28 mouse cellular contexts compared by ENCODE assay signal in the genomic region with DNA sequence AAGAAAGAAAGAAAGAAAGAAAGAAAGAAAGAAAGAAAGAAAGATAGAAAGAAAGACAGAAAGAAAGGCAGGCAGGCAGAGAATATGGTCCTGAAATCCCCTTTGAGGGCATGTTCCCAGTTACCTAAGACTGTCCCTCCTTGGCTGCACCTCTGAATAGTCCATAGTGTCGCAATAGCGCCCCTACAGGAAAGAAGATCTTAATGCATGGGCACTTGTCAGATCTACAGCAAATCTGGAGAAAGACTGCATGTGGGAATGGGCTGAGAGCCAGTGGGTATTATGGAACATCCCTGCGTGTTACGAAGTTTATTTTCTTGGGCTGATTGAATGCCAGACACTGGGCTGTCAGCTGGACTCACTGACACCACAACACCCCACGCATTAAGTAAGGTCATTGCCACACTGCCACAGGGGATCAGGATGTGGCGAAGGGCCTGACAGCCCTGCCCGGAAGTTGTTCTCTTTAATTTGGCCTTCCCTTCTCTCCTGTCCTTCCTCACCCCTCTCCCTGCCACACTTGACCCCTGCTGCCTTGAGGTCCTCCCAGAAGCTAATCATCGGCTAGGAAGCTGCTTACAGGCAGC. TPM values are rescaled to one million over a fixed set of nuclear protein-coding genes. Genes with fewer than 3 reads are reported as not detected.
"Had no signal": no experiment of that assay in that cellular context is flagged by ENCODE, and none has a peak within 500 bp of the region (broad histone marks: within the 10 kb centered on the region; RNA-seq: fewer than 3 reads in every experiment).

No protein-coding gene starts in this region.

RNA-seq across cellular contexts. Expression of a gene that starts 32.9 kb away (rescaled TPM):
- total RNA-seq: hindbrain, postnatal 0 days; liver, adult 2 months had no signal
- polyA plus RNA-seq: frontal cortex, adult 2 months; heart, embryonic 11.5 days; heart, embryonic 13.5 days; heart, embryonic 15.5 days; hindbrain, embryonic 11.5 days; hindbrain, embryonic 13.5 days; hindbrain, embryonic 15.5 days; hindbrain, postnatal 0 days; intestine, embryonic 14.5 days; intestine, embryonic 16.5 days; kidney, embryonic 15.5 days; limb, embryonic 11.5 days had no signal

RNA-seq across cellular contexts. Expression of a gene that starts 42.1 kb away (rescaled TPM):
- total RNA-seq: gastrocnemius, adult 2 months; gastrocnemius, postnatal 25 days; heart, adult 2 months; heart, postnatal 25 days; heart, postnatal 4 days; hindbrain, postnatal 0 days; layer of hippocampus, adult 18-20 months; layer of hippocampus, adult 8-10 months; layer of hippocampus, postnatal 14 days; layer of hippocampus, postnatal 36 days; left cerebral cortex, adult 18-20 months; left cerebral cortex, adult 8-10 months; left cerebral cortex, postnatal 25 days; left cerebral cortex, postnatal 4 days; liver, adult 2 months had no signal
- polyA plus RNA-seq: frontal cortex, adult 2 months; heart, embryonic 11.5 days; heart, embryonic 13.5 days; heart, embryonic 15.5 days; hindbrain, embryonic 11.5 days; hindbrain, embryonic 13.5 days; hindbrain, embryonic 15.5 days; hindbrain, postnatal 0 days; intestine, embryonic 14.5 days; intestine, embryonic 16.5 days; kidney, embryonic 15.5 days; kidney, postnatal 0 days; limb, embryonic 11.5 days; limb, embryonic 13.5 days; liver, adult 2 months had no signal
